Mouse (Mus musculus) inflammation-experienced regulatory T-cells, adult 6 months (primary cell): ENCODE measurements around the gene 4930404H24Rik. TPM values are rescaled to one million over a fixed set of nuclear protein-coding genes. Genes with fewer than 3 reads are reported as not detected.

Experiments
- ATAC-seq: one replicate; pipeline ENCODE4 v1.8.0; 2017
- polyA plus RNA-seq, 3 experiments: library from polyadenylated mRNA; unstranded; fragments of 100-300 nt; shearing (Covaris generic); gene quantifications; one replicate each; pipeline ENCODE4 v1.2.1; 2017

Gene 4930404H24Rik
- not detected for polyA plus RNA-seq

DNA sequence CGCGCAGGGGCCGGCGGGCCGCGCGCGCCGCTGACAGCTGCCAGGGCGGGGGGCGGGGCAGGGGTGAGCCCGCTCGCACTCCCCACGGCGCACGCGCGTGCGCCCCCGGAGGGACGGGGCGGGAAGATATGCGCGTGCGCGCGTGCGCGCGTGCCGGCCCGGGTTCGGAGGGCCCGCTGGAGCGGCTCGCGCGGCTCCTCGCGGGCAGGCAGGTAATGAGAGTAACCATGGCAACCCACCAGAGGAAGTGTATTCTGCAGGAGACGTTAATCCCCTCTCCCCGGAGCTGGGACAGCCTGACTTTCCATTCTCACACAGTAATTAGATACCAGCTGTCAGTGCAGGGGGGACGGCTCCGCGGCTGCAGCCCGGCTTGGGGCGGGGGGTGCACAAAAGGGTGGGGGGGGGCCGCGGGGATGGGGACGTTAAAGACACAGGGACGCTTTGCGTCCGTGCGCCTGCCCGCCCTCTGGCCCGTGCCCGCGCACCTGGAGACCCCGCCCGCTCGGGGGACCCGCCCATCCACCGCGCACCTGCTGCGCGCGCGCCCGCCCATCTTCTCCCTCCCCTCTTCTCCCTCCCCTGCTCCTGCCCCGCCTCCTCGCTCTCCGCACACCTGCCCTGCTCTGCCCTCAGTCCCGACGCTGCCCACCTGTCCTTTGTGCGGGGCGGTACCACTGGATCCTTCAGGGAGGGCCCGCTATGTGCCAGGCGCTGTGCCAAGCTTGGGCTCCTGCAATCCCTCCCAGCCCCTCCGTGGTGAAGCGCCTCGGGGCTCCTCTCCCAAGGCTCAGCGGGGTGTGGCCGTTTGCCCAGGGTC lies at the start of gene 4930404H24Rik:
Gene 4930404H24Rik, plus strand, starts transcription at position 218 of the 820 bp plus-strand sequence.
- ATAC-seq, result peak; percentile 49

DNA sequence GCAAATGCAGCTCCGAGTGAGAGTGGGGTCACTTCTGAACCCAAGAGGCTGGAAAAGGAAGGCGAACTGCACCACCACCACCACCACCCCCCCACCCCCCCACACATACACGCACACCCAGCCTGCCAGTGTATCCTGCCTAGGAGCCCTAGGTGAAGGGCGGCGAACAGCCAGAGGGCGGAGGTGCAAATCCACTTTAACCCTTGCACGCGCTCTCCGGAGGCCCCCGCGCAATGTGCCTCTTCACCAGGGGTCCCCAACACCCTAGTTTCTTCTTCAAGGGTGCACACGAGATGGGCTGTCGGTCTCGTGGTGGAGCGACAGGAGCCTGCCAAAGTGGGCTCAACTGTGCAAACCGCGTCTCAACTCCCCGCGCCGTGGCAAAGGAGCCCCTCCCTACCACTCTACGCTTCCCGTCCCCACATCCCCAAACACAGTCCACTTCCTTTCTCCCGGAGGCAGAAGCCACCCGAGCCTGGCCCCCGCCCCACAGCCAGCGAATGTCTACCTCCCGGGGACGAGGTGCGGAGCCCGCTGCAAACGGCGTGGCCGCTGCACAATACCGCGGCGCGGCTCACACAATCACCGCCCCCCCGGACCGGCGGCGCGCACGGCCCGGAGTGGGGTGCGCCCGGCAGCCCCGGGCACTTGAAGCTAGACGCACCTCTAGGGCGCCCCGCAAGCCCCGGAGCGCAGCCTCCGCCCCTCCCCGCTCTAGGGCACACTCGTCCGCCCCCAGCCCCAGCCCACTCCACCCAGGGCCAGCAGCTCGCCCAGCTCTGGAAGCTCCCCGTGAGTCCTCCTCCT lies 49.0 kb upstream of the 4930404H24Rik start:
- ATAC-seq, result peak; percentile 22

DNA sequence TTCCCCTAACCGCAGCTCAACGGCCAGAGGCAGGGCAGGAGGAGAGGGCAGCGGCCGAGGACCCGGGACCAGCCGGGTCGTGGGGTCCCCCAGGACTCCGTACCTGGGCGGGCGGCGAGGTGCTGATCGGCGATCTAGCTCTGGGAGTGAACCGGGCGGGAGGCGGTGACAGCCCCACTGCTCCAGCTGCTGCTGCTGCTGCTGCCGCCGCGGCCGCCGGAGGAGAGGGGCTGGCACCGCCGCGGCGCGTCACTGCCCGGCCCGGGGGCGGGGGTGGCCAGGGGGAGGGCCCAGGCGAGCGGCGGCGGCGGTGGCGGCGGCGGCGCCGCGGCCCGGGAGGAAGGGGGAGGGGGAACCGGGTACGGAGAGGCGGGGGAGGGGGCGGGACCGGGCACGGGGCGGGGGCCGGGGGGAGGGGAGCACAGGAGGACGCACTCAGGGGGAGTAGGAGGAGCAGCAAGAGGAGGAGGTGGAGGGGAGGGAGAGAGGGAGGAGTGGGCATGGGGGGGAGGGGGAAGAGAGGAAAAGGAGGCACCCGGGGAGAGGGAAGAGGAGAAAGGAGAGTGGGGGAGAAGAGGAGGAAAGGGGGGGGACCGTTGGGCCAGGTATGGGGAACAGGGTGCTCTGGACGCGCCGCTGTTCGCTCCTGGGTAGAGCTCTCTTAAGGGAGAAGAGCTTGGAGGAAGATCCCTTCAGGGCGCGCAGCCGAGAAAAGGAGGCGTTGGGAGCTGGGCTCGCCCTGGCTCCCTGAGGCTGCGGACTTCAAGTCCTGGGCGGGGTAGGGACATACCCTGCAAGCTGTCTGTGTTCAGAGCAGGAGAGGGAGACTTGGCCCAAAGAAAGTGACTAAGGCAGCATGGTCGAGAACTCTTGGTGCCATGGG lies 48.1 kb upstream of the 4930404H24Rik start:
- peak; percentile 49 for ATAC-seq

DNA sequence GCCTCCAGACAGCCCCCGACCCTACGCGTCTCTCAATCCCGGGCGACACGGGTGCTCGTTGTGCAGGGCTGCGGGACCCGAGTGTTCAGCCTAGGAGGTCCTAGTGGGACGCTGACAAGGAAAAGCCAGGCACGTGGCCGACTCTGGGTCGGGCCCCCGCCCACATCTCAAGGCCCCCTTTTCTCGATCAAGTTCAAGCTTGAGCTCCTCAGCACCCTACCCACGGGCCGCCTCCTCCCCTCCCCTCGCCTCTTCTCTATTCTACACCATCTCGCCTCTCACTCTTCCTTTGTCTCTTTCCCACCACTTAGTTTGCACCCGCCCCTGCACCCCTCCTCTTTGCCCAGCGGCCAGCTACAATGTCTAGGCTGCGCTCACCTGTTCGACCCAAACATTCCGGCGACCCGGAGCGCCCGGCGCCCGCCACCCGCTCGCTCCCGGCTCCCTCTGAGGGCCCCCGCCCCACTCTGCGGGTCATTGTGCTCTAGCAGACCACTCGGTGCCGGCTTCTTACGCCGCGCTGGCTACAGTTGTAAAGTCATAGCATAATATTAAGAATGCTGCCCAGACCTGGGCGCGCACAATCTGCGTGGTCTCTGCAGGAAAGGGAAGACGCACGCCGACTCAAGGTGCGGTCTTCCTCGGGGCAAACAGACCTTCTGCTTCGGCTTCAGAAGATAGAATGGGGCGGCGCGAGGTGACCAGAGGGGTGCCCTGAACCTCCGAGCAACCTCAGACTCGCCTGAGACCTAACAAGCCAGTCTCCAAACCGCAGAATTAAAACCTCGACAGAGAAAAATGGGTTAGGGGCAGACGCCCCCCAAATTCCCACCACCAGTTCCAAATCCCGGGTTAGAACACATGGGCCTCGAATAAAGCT lies 47.2 kb upstream of the 4930404H24Rik start:
- no peak for ATAC-seq

DNA sequence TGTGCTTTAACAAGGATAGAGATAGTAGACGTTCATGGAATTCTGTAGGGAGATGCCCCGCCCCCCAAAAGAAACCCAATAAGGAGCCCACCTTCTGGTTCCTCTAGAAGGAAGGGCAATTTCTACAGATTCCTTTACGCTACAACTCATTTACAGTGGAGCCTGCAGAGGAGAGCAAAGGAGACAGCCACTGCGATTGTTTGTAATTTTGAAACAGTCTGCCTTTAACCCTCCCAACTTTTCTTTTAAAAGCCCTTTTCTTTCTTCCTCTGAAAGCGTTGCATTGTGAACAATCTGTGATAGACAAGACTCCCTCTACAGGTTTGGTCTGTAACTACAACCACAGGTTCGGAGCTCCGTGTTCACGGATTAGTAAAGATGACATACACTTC lies 46.6 kb upstream of the 4930404H24Rik start:
- ATAC-seq, result peak; percentile 55

DNA sequence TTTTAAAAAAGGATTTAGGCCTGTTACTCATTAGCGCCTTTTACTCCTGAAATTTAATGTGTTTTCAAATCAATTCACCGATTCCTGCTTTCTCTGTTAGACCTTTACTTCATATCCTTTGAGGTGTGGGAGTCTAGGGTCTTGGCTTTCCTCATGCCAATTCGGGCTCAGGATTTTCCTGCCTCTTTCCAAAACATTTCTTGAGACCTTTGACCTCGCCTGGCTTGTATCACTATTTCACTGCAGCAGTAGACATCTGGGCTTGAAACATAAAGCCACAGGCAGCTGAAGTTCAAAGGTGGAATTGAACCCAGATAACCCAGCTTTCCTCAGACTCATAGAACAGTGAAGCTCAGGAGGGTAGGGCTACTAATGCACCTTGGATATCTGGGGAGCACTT lies 46.1 kb upstream of the 4930404H24Rik start:
- ATAC-seq, result no peak

DNA sequence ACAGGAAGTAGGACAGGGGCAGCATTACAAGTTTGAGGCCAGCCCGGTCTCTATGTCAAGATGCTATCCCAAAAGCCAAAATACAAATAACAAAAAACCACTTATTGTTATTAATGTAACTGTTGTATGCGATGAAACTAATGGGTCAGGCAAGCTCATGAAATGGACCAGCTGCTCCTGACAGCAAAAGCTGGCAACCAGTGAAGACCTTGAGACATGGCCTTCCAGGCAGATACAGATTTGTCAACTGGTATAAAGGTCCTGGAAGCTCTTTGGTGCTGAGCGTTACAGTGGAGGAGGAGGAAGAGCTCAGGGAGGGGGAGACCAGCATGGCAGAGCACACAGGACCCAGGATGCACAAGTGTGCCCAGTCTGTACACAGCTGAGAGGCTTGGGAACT lies 44.9 kb upstream of the 4930404H24Rik start:
- no peak for ATAC-seq

DNA sequence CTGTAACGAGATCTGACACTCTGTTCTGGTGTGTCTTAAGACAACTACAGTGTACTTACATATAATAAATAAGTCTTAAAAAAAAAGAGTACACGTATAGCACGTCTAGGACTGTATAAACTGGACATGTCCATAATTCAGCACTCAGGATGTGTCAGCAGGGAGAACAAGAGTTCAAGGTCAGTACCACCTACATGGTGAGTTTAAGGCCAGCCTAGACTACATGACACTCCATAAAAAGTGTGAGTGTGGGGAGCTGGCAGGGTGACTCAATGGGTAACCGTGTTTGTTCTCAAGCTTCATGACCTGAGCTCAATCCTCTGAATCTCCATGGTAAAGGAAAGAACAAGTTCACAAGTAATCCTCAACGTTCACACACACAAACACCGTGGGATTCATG lies 44.1 kb upstream of the 4930404H24Rik start:
- no peak for ATAC-seq

DNA sequence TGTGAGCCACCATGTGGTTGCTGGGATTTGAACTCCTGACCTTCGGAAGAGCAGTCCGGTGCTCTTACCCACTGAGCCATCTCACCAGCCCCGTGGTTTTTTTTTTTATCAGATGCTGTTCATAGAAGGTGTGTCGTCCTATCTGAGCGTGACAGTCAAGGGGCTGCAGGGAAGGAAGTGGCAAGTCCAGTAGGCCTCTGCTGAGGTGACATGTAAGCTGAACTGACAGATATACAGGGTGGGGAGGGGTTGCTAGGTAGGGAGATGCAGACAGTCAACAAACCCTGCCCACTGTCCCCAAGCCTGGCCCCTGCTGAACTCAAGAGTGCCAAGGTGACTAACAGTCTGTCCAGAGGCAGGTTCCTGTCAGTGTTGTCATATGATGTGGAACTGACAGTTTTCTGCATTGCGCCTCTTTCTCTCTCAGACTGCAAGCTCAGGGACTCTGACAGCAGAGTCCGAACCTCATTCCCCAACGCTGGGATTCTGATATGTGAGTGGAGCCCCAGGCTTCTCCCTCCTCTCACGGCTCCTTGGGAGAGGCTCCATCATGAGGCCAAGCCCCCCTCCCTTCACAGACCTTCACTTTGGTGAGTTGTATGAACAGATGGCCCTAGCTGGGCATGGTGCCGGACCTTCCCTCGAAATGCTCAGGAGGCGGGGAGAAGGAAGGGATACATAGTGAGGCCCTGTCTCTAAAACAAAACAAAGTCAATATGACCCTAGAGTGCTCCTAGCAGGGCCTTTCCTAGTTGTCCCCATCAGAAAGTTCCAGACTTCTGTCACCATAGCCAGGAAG lies 38.4 kb upstream of the 4930404H24Rik start:
- no peak for ATAC-seq

DNA sequence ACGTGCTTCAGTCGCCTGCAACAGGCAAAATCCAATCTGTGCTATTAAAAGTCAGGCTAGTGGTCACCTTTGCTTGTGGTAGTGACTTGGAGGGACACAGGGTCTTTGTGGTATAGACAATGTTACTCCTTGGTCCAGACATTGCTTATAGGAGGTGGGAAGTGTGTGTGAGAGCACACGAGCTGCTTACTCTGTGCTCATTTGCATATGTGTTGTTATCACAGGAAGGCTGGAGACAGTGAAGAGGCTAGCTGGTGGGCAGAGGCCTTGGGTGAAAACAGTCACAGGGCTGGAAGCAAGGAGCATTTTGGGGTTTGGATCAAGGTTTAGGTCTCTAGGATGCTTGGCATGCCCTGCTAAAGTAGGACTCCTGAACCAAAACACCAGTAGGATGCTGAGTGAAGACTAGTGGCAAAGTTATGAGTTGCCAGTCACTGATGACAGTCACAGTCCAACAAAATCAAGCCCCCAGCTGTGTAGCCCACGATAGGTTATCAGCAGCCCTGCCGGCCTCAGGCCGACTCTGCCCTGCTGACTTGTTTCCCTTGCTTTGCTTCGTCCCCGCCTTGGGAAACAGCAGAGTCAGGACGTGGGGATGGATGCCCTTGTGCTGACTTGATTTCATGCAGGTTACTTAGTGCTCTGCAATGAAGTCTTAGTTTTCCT lies 37.6 kb upstream of the 4930404H24Rik start:
- no peak for ATAC-seq

DNA sequence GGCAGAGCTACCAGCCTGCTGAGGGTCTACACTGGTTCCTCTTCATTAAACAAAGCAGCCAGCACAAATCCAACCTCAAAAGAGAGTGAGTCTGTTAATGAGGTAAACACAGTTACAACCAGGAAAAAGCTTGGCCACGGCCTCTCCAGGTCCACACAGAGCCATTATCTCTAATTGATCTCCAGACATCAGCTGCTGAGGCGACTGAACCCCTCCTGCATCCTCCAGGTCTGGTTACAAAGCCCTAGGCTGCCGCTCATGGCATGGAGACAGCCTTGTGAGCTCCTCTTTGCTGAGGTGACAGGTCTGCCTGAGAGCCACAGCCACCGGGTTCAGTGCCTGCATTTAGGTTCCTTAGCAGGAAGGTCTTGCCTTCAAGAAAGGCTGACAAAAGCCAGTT lies 35.1 kb upstream of the 4930404H24Rik start:
- no peak for ATAC-seq

DNA sequence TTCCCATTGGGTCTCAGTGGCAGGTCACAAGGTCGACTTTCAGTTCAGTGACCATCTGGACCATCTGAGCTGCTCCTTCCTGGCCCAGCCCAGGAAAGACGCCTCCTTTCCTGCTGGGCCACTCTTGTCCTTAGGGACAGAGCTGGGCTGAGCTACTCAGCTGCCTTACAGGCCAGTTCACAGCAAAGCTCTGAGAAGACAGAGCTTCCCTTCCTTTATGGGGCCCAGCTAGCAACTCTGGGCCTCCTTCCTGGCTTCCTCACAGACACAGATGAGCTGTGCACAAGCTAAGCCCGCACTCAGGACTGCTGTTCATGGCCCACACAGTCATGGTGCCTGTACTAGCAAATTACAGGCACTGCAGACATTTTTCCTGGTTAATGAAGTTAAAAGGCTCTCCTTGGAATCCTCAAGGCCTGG lies 34.6 kb upstream of the 4930404H24Rik start:
- no peak for ATAC-seq

DNA sequence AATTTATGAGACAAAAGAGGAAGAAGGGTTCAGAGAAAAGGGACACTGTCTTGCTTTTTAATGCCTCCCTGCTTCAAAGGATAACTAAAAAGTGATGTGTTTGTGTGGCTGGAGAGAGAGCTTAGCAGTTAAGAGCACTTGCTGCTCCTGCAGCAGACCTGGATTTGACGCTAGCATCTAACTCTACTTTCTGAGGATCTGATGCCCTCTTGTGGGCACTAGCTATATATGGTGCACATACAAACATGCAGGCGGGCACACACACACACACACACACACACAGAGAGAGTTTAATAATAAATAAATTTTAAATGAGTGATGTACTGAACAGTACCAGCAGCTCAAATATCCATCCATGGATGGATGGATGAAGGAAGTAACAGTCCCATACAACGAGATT lies 29.3 kb upstream of the 4930404H24Rik start:
- no peak for ATAC-seq

DNA sequence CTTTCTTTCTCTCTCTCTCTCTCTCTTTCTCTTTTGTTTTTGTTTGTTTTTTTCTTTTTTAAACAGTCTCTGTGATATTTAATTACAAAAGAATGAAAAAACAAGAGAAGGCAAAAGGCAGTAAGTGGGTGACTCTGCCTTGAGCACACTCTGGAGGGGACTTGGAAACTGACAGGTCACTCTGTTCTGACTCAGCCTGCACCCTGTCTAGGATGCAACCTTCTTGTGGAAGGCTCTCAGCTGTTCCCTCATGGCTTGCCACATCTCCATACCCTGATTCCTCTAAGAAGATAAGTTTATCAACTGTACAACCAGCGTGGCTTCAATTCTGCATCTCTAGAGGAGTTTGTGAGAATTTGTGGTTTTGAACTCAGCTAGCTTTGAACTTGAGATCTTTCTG lies 25.2 kb upstream of the 4930404H24Rik start:
- ATAC-seq, result no peak

DNA sequence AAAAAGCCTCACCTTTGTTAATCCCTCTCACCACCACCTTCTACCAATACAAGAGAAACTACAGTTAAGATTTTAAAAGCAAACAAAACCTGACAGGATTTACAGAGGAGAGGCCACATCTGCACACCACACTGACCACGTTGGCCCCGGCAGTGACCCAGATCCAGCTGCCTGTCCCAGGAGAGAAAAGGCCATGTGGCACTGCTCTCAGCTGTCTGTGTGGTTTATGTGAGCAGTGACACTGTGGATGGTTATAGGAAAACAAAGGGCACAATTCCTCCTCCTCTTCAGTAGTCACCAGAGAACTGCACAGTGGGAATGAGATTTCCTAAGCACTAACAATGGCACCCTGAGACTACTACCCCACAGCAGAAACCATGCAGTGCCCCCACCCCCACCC lies 23.3 kb upstream of the 4930404H24Rik start:
- ATAC-seq, result no peak

DNA sequence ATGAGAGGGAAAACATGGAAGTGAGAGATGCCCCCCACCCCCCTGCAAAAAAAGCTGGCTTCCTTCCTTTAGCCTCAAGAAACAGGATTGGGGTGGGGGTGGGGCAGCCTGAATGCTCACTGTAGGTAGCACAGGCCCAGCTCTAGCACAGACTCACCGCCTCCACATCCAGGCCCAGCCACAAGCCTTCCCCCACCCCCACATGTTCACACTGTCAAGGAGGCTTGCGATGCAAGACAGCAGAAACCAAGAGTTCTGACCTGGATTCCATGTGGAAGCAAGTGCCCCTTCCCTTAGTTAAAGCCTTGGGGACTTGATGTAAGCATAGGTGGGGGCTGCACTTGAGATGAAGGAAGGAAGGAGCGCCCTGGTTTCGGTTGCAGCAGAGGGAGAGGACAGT lies 22.8 kb upstream of the 4930404H24Rik start:
- no peak for ATAC-seq

DNA sequence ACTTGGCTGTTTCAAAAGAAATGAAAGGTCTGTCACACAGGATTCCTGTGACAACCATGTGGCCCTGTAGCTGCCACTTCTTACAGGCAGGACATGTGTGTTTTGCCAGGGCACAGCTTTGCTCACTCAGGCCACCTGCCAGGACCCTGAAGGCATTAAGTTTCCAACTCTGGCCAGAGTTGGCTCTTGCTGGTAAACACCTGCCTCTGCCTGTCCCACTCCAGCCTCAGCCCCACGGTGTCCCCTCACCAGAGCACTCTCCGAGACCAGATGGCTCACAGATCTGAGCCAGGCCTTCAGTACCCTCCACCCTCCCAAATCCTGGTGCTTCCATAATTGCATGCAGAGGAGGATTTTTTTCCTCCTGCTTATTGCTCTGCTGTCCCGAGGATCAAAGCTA lies 21.6 kb upstream of the 4930404H24Rik start:
- ATAC-seq, result no peak

DNA sequence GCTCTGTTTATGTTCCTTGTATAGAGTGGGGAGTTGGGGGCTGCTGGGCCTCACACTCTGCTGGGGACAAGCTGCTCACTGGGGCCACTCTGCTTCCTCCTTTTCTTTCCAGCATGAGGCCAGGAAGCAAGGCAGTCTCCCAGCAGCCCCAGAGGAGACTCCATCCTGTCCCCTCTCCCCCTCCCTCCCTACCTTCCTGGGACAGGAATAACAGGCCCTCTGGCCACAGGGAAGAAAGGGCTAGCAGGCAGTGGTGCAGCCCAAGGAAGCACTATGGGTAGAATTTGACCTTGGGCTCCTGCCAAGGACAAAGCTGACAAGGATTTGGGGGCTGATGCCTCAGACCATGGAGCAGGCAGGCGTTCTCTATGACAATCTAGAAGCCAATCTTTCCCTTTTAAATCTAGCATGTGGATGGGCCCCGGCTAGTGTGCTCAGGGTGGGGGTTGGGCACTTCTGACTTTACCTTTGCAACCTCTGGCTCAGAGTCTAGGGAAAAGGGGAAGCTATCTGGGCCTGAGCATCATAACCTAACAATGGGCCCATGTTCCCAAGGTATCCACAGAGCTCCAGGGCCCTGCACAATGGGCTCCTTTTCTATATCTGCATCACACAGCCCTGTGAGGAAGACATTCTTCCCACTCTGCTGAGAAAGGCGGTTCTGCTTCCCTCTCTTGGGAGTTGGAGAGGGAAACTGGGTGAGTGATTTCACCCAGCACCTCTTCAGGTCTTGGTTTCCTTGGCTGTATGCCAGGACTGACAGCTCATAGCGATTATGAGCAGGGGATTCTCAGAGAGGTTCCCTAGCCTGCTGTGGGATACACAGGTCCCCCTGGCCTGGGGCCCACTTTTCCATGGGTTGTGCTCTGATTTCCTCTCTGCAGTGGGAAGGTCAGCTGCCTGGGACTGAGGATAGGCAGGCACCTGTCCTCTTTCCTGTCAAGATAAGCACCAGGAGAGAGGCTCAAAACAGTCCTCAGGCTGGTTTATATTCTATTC lies 17.2 kb upstream of the 4930404H24Rik start:
- no peak for ATAC-seq

DNA sequence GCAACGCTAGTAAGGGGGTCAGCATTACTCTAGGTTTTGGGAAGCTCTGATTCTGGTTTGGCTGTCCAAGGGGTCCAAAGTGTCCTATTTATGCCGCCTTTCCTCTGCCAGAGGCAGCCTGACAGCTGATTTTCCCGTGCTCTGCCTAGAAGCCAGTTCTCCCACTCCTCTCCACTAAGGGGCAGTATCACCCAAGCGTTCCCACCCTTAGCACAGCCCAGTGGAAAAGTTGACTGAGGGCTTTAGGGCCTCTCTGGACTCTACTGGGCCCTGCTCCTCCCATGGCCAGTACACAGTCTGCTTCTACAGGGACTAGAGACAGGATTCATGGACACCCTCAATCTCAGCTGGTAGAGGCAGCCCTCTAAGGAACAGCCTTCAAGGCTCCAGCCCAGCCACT lies 14.0 kb upstream of the 4930404H24Rik start:
- peak; percentile 54 for ATAC-seq
